Mouse (Mus musculus) lung, embryonic 15.5 days (tissue): ENCODE results near the gene Ctsh. TPM values are rescaled to one million over a fixed set of nuclear protein-coding genes. Genes with fewer than 3 reads are reported as not detected.
"Not testable (repeated sequence)": the region's sequence is repeated elsewhere in the genome, so short reads cannot be mapped to it uniquely, and the experiment has no call there.

ENCODE experiments used
- ATAC-seq: fragments of 200-750 bp; cut with Nextera tagmentation; 2 replicates; pipeline ENCODE4 v1.8.0; 2017; ENCODE audit warnings: moderate number of reproducible peaks, borderline replicate concordance; ENCODE audit not compliant: low FRiP score, low TSS enrichment; ENCODE audit errors: extremely low read depth
- H3K27ac ChIP-seq: fragments of 300-500 bp; sonication (generic); 2 replicates; pipeline ENCODE4 v1.5.1; 2015; ENCODE audit warnings: moderate library complexity, mild to moderate bottlenecking, inconsistent platforms
- H3K27me3 ChIP-seq: fragments of 300-500 bp; sonication (generic); 2 replicates; pipeline ENCODE4 v1.6.1; 2015; ENCODE audit warnings: inconsistent platforms
- H3K36me3 ChIP-seq: fragments of 300-500 bp; sonication (generic); 2 replicates; pipeline ENCODE4 v1.6.1; 2015; ENCODE audit warnings: inconsistent platforms
- H3K4me1 ChIP-seq: fragments of 300-500 bp; sonication (generic); 2 replicates; pipeline ENCODE4 v1.6.1; 2015; ENCODE audit warnings: inconsistent platforms
- H3K4me2 ChIP-seq: fragments of 300-500 bp; sonication (generic); 2 replicates; pipeline ENCODE4 v1.6.1; 2015; ENCODE audit warnings: inconsistent platforms, mild to moderate bottlenecking, moderate library complexity
- H3K4me3 ChIP-seq: fragments of 300-500 bp; sonication (generic); 2 replicates; pipeline ENCODE4 v1.5.1; 2015; ENCODE audit warnings: mild to moderate bottlenecking, inconsistent platforms
- H3K9ac ChIP-seq: fragments of 300-500 bp; sonication (generic); 2 replicates; pipeline ENCODE4 v1.6.1; 2015; ENCODE audit warnings: inconsistent platforms
- H3K9me3 ChIP-seq: fragments of 300-500 bp; sonication (generic); 2 replicates; pipeline ENCODE4 v1.6.1; 2016; ENCODE audit warnings: inconsistent platforms
- WGBS: fragments of 180-500 bp; shearing (Covaris S2); methylation state at CpG from one replicate; pipeline ENCODE4 v1.1.7; 2015; 5-methylcytosine and 5-hydroxymethylcytosine counted together
- polyA plus RNA-seq: library from polyadenylated mRNA; unstranded; fragments of >200 nt; fragmentation: Nextera tagmentation; extraction: Ambion mirVana; gene quantifications from 2 replicates; pipeline ENCODE4 v1.2.1, GENCODE M21; 2015

The Ctsh gene
- polyA plus RNA-seq, 1 experiment from 2014 or later: 503 TPM

- Histone ChIP-seq H3K4me3 (no peak overlapping the region), H3K4me2 (no peak overlapping the region), H3K9me3 (no peaks in the 10 kb centered on the region), H3K27me3 (no peaks in the 10 kb centered on the region), H3K36me3 (no peaks in the 10 kb centered on the region), H3K9ac (no peak overlapping the region), H3K27ac (no peak overlapping the region), H3K4me1 (no peaks in the 10 kb centered on the region)
- WGBS: 77% methylated on average over 9 of the region's 9 CpGs
- no peak for ATAC-seq
Measured at GRCm38 (mm10) chr9:90059828-90060573, 6.0 kb downstream of the Ctsh start.

- H3K27ac ChIP-seq: no peak overlapping the region
- H3K4me3 ChIP-seq: no peak overlapping the region
- WGBS: 69% methylated on average over 2 of the region's 2 CpGs
- H3K4me2 ChIP-seq: no peak overlapping the region
- peaks cover 4% of the 10 kb centered on the region; the same call in 1 of the 2 replicates for H3K36me3 ChIP-seq
- no peaks in the 10 kb centered on the region for H3K9me3 ChIP-seq
- H3K4me1 ChIP-seq: no peaks in the 10 kb centered on the region
- no peak overlapping the region for H3K9ac ChIP-seq
- ATAC-seq: no peak
- H3K27me3 ChIP-seq: no peaks in the 10 kb centered on the region
Measured at GRCm38 (mm10) chr9:90060574-90060875, 6.6 kb downstream of the Ctsh start.

GRCm38 (mm10) chr9:90060932-90061331 is 7.0 kb downstream of the Ctsh start:
- not testable (repeated sequence) for ATAC-seq, H3K9ac ChIP-seq, H3K4me1 ChIP-seq, H3K9me3 ChIP-seq, H3K27me3 ChIP-seq, H3K36me3 ChIP-seq, H3K4me3 ChIP-seq, H3K27ac ChIP-seq, H3K4me2 ChIP-seq
- WGBS: 91% methylated on average over 5 of the region's 5 CpGs

GRCm38 (mm10) chr9:90067341-90067740 is 13.4 kb downstream of the Ctsh start:
- H3K4me3 ChIP-seq: no peak overlapping the region
- H3K9ac ChIP-seq: no peak overlapping the region
- peaks cover 4% of the 10 kb centered on the region; the same call in 1 of the 2 replicates for H3K36me3 ChIP-seq
- no peak overlapping the region for H3K27ac ChIP-seq
- no peak for ATAC-seq
- 55% methylated on average over 2 of the region's 2 CpGs for WGBS
- no peaks in the 10 kb centered on the region for H3K27me3 ChIP-seq
- H3K4me2 ChIP-seq: no peak overlapping the region
- peaks cover 8% of the 10 kb centered on the region for H3K4me1 ChIP-seq
- H3K9me3 ChIP-seq: no peaks in the 10 kb centered on the region

GRCm38 (mm10) chr9:90068786-90069185 is 14.8 kb downstream of the Ctsh start:
- H3K9me3 ChIP-seq: no peaks in the 10 kb centered on the region
- no peak overlapping the region for H3K4me2 ChIP-seq
- no peak overlapping the region for H3K9ac ChIP-seq
- peak overlapping the region; percentile 56 for H3K27ac ChIP-seq
- WGBS: 77% methylated on average over 6 of the region's 6 CpGs
- no peak overlapping the region for H3K4me3 ChIP-seq
- ATAC-seq: no peak
- peaks cover 7% of the 10 kb centered on the region; the same call in 1 of the 2 replicates for H3K36me3 ChIP-seq
- no peaks in the 10 kb centered on the region for H3K27me3 ChIP-seq
- peaks cover 8% of the 10 kb centered on the region for H3K4me1 ChIP-seq

GRCm38 (mm10) chr9:90069485-90069884 is 15.5 kb downstream of the Ctsh start:
- Histone ChIP-seq H3K27ac (peak overlapping the region; percentile 56), H3K9ac (no peak overlapping the region), H3K27me3 (no peaks in the 10 kb centered on the region), H3K4me3 (no peak overlapping the region), H3K4me1 (peaks cover 8% of the 10 kb centered on the region), H3K4me2 (no peak overlapping the region), H3K9me3 (no peaks in the 10 kb centered on the region), H3K36me3 (peaks cover 7% of the 10 kb centered on the region; the same call in 1 of the 2 replicates)
- peak; percentile 81; the same call in 1 of the 2 replicates for ATAC-seq
- 48% methylated on average over 7 of the region's 7 CpGs for WGBS

- H3K27ac ChIP-seq: no peak overlapping the region; the same call in 1 of the 2 replicates
- WGBS: 64% methylated on average over 7 of the region's 7 CpGs
- no peak for ATAC-seq
Measured at GRCm38 (mm10) chr9:90070174-90070573, 16.2 kb downstream of the Ctsh start.

GRCm38 (mm10) chr9:90075336-90075735 is 21.4 kb downstream of the Ctsh start:
- no peak overlapping the region for H3K27ac ChIP-seq
- 0 out of 2 replicates have a peak, but pooled peaks cover 3% of the 10 kb centered on the region for H3K36me3 ChIP-seq
- H3K4me1 ChIP-seq: no peaks in the 10 kb centered on the region
- H3K9ac ChIP-seq: no peak overlapping the region
- no peak overlapping the region for H3K4me2 ChIP-seq
- no peak overlapping the region for H3K4me3 ChIP-seq
- H3K27me3 ChIP-seq: no peaks in the 10 kb centered on the region
- WGBS: 62% methylated on average over 4 of the region's 4 CpGs
- ATAC-seq: no peak
- H3K9me3 ChIP-seq: no peaks in the 10 kb centered on the region

More at GRCm38 (mm10) chr9:90070174-90070573, 16.2 kb downstream of the Ctsh start:
- no peaks in the 10 kb centered on the region for H3K9me3 ChIP-seq
- no peak overlapping the region for H3K9ac ChIP-seq
- peaks cover 7% of the 10 kb centered on the region; the same call in 1 of the 2 replicates for H3K36me3 ChIP-seq
- no peak overlapping the region for H3K4me2 ChIP-seq
- H3K4me3 ChIP-seq: no peak overlapping the region
- no peaks in the 10 kb centered on the region for H3K27me3 ChIP-seq
- peaks cover 8% of the 10 kb centered on the region for H3K4me1 ChIP-seq

GRCm38 (mm10) chr9:90076131-90076530 is 22.2 kb downstream of the Ctsh start:
- no peaks in the 10 kb centered on the region for H3K4me1 ChIP-seq
- no peak for ATAC-seq
- H3K9ac ChIP-seq: no peak overlapping the region
- H3K36me3 ChIP-seq: 0 out of 2 replicates have a peak, but pooled peaks cover 3% of the 10 kb centered on the region
- no peak overlapping the region for H3K4me2 ChIP-seq
- H3K27me3 ChIP-seq: no peaks in the 10 kb centered on the region
- 86% methylated on average over 5 of the region's 5 CpGs for WGBS
- H3K27ac ChIP-seq: no peak overlapping the region
- no peaks in the 10 kb centered on the region for H3K9me3 ChIP-seq
- no peak overlapping the region for H3K4me3 ChIP-seq

GRCm38 (mm10) chr9:90076849-90077461 is 23.0 kb downstream of the Ctsh start:
- WGBS: 55% methylated on average over 8 of the region's 8 CpGs
- Histone ChIP-seq H3K4me3 (no peak overlapping the region), H3K27me3 (no peaks in the 10 kb centered on the region), H3K36me3 (0 out of 2 replicates have a peak, but pooled peaks cover 3% of the 10 kb centered on the region), H3K9ac (no peak overlapping the region), H3K9me3 (no peaks in the 10 kb centered on the region), H3K4me1 (no peaks in the 10 kb centered on the region), H3K27ac (no peak overlapping the region), H3K4me2 (no peak overlapping the region)
- no peak for ATAC-seq

GRCm38 (mm10) chr9:90081961-90082360 is 28.0 kb downstream of the Ctsh start:
- H3K27ac ChIP-seq, H3K4me3 ChIP-seq, H3K4me2 ChIP-seq, H3K4me1 ChIP-seq, H3K9me3 ChIP-seq, H3K9ac ChIP-seq, H3K27me3 ChIP-seq, ATAC-seq: not testable (repeated sequence)
- peaks cover 10% of the 10 kb centered on the region; the same call in 1 of the 2 replicates for H3K36me3 ChIP-seq
- WGBS: 81% methylated on average over 6 of the region's 6 CpGs

- H3K27me3 ChIP-seq: no peaks in the 10 kb centered on the region
- peaks cover 13% of the 10 kb centered on the region for H3K36me3 ChIP-seq
- H3K9me3 ChIP-seq: no peaks in the 10 kb centered on the region
- H3K4me1 ChIP-seq: no peaks in the 10 kb centered on the region
- no peak for ATAC-seq
- H3K27ac ChIP-seq: no peak overlapping the region
- no peak overlapping the region for H3K9ac ChIP-seq
- no peak overlapping the region for H3K4me2 ChIP-seq
- 92% methylated on average over 1 of the region's 1 CpGs for WGBS
- no peak overlapping the region for H3K4me3 ChIP-seq
Measured at GRCm38 (mm10) chr9:90082992-90083391, 29.0 kb downstream of the Ctsh start.
